Mouse (Mus musculus): ENCODE measurements around the gene Olfr1100.

The Olfr1100 gene

DNA sequence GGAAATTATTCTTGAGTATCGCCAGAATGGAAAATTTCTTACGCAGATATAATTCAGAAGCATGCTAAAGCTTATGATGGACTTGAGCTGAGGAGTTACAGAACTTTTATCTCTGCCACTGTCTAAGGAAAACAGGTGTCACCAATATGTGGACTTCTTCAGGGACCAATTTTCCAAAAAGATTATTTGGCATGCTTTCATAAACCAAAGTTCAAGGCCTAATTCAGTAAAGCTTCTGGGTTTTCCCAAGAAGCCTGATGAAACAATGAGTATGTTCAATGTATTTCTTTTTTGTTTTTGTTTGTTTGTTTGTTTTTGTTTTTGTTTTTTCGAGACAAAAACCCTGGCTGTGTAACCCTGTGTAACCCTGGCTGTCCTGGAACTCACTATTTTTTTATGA, at the start of gene Olfr1100:
TSS of gene Olfr1100 (minus strand) at position 101 of the 400 bp plus-strand sequence.
- DNase-seq, result no peak

DNA sequence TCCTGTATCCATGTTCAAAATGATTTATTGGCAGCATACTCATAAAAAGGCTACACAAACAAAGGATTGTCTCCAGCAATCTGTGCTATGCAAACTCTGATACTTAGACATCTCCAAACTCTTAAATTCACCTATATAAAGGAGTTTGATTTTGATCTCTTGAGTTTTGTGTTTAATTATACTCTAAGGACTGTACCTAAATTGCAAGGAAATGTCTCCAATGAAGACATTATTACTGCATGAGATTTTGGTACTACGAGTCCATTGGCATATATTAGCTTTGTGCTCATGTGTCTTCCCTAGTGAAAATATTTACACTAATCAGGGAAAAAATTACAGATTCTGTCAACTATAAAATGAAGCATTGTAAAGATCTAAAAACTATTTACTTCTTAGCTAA, 47.2 kb upstream of the Olfr1100 start, which contains the start of gene Olfr1104:
TSS of gene Olfr1104 (minus strand) at position 101 of the 400 bp plus-strand sequence.
- DNase-seq, result no peak

GRCm38 (mm10) chr2:86998098-86998497, 18.3 kb upstream of the Olfr1100 start, which contains the start of gene Olfr1102:
Gene Olfr1102 (plus strand): TSS chr2:86998398.
- no peak for DNase-seq

- no peak for DNase-seq
Measured at GRCm38 (mm10) chr2:86991121-86991520, 11.4 kb upstream of the Olfr1100 start, which contains the start of gene Olfr1101. Gene Olfr1101 (minus strand): TSS chr2:86991221.

DNA sequence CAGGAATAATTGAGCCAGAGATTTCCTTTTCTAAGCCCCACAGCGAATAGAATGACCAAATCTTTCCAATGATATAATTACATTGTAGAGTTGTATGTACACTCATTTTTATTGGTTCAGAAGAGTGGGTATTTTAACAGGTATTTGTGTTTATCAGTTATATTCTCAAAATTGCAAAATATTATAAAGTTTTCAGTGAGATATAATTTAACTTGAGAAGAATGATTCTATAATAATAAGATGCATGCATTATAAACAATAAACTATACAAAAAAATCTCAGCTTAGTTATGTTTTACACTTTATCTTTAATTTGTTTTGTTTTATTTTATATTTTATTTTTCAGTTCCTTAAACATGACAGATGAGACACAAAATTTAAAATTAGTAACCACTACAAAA, 19.2 kb downstream of the Olfr1100 start, which contains the start of gene Olfr1099:
TSS of gene Olfr1099 (minus strand) at position 101 of the 400 bp plus-strand sequence.
- DNase-seq, result no peak

- DNase-seq, result no peak
Measured at GRCm38 (mm10) chr2:86926557-86926956, 53.2 kb downstream of the Olfr1100 start.

Data from kidney, postnatal 14 days (tissue).